Mouse (Mus musculus): ENCODE measurements around the gene Tmem115.

The Tmem115 gene

DNA sequence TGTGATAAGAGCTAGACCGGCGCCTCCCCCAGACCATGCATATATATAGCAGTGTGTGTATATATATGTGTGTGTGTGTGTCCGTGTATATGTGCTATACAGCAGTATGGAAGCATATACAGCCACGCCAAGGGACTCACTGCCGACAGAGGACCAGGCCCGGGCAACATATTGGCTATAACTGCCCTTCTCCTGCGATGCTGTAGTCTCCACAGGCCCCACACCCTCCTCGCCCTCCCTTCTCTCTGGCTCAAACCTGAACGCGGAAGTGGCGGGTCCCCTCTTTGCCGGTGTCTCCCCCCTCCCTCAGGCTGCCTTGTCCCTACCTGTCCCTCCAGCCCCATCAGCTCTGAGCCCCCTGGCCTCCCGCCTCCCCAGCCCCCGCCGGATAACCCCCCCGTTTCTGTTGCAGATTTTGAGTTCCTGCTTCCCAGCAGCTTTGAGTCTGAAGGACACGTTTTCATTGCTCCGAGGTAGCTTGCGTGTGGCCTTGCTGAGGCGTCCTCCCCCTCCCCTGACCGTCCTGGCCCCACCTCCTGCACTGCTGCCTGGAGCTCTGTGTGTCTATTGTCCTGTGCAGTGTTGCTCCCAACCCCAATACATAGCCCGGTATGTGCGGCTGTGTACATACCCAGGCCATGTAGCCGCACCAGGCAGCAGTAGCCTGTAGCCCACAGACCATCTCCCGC lies 11.9 kb upstream of the Tmem115 start:
- DNase-seq (ENCODE audit: low spot score in 2 of 2), result no peak

DNA sequence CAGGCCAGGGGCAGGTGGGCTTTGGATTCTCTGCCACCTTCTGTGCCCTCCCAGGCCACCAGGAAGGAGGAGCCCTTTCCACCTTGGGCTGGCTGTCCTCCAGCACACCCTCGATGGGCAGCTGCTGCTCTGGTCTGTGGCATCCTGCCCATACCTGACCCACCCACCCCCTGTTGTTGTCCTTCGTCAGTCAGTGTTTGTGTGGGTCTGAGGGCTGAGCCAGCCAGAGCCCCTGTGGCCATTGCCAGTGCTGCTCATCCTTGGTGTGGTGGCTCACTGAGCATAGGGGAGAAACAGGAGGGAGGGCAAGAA lies 11.4 kb upstream of the Tmem115 start:
- DNase-seq (ENCODE audit: low spot score in 2 of 2), result no peak

DNA sequence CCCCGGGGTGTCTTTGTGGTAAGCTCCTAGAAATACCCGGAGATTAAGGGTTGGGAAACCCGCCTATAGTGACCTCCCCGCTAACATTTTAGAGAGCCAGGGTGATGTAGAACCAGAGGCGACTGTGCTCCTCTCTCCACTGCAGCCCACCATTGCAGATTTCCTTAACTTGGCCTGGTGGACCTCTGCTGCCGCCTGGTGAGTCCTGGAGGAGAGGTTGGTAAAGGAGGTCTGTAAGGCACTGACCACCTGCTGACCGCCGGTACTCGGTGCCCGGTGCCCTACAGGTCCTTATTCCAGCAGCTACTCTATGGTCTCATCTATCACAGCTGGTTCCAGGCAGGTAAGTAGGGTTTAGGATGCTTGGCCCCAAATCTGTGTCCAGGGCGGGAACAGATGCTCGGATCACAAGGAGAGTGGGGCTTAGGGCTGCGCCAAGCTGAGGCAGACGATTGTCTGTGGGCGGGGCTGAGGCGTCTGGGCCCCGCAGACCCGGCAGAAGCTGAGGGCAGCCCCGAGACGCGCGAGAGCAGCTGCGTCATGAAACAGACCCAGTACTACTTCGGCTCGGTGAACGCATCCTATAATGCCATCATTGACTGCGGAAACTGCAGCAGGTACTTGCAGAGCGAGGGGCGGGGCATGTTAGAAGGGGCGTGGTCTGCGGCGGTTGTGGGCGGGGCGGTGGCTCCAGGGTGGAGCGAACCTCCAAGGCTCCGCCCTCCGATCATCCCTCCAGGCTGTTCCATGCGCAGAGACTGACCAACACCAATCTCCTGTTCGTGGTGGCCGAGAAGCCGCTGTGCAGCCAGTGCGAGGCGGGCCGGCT lies 7.3 kb upstream of the Tmem115 start:
- DNase-seq (ENCODE audit: low spot score in 2 of 2), result peak; percentile 69 to 87

DNA sequence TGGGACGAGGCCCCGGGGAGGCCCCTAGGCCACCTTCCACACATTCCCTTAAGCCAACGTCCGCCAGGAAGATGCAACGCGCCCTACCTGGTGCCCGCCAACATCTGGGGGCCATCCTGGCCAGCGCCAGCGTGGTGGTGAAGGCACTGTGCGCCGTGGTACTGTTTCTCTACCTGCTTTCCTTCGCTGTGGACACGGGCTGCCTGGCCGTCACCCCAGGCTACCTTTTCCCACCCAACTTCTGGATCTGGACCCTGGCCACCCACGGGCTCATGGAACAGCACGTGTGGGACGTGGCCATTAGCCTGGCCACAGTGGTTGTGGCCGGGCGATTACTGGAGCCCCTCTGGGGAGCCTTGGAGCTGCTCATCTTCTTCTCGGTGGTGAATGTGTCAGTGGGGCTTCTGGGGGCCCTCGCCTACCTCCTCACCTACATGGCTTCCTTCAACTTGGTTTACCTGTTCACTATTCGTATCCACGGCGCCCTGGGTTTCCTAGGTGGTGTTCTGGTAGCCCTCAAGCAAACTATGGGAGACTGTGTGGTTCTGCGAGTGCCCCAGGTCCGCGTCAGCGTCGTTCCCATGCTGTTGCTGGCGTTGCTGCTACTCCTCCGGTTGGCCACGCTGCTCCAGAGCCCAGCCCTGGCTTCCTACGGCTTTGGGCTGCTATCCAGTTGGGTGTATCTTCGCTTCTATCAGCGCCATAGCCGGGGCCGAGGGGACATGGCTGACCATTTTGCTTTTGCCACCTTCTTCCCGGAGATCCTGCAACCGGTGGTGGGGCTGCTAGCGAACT lies 860 bp downstream of the Tmem115 start:
- DNase-seq (ENCODE audit: low spot score in 2 of 2), result peak; percentile 58 to 61

DNA sequence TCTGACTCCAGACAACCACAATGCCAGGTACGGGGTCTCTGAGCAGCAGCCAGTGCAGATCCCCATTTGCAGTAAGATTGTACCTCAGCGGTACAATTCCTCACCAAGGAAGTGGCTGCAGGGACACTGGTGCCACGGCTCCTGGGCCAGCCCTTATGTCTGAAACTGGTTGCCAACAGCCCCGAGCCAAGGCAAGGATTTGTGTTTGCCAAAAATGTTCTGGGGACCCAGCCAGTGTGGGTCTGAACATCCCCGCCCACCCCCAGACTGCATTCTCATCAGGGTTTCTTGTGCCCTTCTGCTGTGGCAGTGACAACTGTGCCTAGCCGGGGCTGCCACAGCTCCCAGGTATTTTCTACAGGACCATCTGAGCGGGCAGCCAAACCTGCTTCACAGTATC lies 4.5 kb downstream of the Tmem115 start:
- no peak for DNase-seq (ENCODE audit: low spot score in 2 of 2)

DNA sequence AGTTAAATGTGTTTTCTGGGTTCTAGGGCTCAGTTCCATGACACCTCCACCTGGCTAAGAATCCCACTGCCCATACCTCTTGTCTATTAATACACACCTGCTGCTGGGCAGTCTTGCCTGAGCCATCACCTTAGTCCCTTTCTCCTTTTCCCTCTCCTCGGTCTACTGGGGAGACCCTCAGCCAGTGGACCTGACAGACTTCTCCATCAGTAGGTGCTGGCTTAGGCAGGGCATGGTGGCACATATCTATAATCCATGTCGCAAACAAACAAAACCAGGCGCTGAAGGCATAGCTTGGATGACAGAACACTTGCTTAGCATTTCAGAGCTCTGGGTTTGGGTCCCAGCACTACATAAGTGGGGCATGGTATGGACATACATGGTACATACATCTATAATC lies 5.0 kb downstream of the Tmem115 start:
- DNase-seq (ENCODE audit: low spot score in 2 of 2), result no peak

DNA sequence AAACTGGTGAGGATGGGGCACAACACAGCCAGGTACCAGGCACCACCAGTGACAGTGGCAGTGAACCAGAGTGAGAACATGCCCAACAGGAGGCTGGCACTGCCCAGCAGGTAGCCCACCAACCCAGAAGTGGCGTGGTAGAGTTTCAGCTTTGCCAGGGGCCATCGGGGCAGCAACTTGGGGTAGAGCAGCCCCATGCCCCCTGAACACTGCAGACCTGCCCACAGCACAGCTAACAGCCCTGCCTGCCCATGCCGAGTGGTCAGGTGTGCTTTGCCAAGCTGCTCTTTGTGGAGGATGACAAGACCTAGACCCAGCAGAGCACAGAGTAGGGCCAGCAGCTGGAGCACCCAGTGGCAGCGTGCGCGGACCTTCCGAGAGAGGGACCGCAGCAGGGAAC lies 6.2 kb downstream of the Tmem115 start:
- no peak for DNase-seq (ENCODE audit: low spot score in 2 of 2)

DNA sequence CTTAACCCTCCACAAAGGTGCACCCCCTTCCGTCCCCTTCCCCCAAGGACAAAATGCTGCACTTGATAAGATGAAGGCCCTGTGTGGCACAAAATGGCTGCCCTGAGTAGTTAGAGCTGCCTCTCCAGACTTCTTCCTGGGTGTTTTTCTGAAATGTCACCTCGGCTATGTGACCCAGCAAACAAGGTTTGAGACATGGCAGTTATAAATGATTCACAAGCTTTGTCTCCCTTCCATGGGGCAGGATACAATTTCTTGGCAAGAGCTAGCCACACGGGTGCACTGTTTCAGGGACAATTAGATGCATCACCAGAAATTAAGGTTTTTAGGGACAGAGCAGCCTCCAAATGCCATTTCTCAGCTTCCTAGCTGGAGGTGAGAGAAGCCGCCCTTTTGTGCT lies 6.7 kb downstream of the Tmem115 start:
- DNase-seq (ENCODE audit: low spot score in 2 of 2), result no peak

DNA sequence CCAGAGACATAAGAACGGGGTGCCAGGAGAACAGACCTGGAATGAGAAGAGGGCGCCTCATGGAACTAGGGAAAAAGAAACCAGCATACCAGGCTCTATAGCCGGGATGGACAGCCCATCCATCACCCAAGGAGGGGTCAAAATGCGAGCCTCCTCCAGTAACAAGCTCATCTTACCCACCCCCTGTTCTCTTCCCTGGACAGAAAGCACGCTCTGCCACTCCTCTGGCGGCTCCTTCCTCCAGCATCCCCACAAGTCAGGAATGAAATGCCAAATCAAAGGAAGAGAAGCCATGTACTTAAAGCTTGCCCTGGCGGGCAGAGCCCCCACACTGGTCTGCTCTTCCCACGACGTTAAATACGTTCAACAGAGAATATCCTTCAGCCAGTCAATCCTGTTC lies 7.3 kb downstream of the Tmem115 start:
- no peak for DNase-seq (ENCODE audit: low spot score in 2 of 2)

DNA sequence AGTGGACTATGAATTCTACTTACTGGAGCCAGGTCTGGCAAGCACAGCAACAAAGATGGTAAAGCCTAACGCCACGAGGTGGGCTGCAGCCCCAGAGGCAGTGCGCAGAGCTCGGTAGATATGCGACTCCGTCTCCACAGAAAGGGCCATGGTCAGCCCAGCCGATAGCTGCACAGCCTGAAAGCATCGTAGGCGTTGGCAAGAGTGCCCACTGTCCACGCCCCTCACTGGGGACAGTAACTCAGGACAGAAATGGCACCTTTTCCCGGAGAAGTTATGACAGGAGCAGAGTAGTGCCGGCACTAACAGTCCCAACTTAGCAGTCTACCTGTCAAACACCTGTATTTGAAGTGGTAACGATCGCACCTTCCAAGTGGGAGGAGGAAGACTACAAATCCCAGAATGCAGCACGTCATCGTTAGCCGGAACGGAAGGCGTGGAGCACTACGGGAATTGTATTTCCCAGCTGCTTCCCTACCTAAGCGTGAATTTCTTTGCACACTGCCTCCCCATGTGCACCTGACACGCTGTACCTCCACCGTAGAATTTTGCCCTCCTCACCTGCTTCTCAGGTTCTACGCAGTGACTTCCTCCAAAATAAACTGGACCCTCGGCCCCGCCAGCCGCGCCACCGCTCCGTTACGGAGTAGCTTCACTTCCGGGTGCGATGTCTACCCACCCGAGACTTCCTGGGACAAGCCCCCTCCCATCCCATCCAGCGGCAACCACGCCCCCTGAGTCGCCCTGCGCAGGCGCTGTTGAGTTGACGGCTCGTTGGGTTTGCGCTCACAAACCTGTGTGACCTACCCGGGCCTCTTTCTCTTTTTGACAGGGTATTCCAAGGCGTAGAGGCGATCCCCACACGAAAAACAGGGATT lies 8.0 kb downstream of the Tmem115 start, which contains the start of the genes Cyb561d2 and Nprl2:
Gene Cyb561d2 (minus strand): TSS at position 720 of the 878 bp plus-strand sequence.
Gene Nprl2 (plus strand): TSS at position 753 of the 878 bp plus-strand sequence.
- peak; percentile 81 to 89 for DNase-seq (ENCODE audit: low spot score in 2 of 2)

DNA sequence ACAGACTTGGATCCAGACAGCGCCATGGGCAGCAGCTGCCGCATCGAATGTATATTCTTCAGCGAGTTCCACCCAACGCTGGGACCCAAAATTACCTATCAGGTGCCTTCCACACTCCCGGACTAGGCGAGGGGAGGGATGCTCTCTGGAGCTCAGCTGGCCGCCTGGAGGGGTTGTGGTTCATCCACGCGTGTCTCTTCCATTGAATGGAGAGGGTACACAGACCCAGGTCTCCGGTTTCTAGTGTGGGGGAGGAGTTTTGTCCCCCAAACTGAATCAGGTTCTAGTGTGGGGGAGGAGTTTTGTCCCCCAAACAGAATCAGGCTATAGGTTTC lies 8.6 kb downstream of the Tmem115 start:
- DNase-seq (ENCODE audit: low spot score in 2 of 2), result no peak

DNA sequence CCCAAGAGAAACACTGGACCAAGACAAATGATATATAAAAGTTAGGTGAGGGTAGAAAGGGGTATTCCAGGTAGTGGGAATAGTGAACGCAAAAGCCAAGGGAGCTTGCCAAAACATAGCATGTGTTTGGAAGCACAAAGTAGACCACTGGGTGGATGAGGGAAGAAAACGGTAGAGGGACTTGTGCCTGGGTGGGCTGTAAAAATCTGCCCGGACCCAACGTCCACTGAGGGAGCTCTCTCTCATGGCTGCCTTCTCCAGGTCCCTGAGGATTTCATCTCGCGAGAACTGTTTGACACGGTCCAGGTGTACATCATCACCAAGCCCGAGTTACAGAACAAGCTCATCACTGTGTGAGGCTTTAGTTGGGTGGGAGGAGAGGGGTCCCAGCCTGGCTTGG lies 9.0 kb downstream of the Tmem115 start:
- no peak for DNase-seq (ENCODE audit: low spot score in 2 of 2)

DNA sequence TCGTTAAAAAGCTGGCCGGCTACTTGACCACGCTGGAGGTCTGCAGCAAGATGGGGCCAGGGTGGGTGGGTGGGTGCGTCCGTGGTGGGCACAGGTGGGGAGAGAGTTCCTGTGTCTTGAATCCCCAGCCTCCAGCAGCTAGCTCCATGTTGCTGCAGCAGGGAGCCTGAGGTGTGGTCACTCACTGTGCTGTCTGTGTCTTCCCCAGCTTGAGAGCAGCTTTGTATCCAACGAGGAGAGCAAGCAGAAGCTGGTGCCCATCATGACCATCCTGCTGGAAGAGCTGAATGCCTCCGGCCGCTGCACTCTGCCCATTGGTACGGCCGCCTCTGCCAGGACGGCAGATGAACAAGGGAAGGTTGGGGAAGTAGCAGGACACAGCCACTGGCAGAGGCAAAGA lies 9.6 kb downstream of the Tmem115 start:
- DNase-seq (ENCODE audit: low spot score in 2 of 2), result no peak

DNA sequence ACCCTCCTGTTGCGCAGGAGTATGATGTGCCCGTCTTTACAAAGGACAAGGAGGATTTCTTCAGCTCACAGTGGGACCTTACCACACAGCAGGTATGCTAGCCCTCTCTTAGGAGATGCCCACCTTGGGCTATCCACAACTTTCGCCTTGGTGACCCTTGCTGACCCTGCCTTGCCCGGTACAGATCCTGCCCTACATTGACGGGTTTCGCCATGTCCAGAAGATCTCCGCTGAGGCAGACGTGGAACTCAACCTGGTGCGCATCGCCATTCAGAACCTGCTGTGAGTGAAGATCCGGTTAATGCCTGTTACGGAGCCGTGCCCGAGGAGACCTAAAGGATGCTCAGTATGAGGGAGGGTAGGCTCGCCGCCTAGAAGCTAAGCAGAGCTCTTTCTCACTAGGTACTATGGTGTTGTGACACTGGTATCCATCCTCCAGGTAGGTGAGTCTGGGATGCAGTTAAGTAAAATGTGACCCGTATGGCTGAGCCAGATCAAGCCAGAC lies 10.5 kb downstream of the Tmem115 start:
- DNase-seq (ENCODE audit: low spot score in 2 of 2), result no peak

DNA sequence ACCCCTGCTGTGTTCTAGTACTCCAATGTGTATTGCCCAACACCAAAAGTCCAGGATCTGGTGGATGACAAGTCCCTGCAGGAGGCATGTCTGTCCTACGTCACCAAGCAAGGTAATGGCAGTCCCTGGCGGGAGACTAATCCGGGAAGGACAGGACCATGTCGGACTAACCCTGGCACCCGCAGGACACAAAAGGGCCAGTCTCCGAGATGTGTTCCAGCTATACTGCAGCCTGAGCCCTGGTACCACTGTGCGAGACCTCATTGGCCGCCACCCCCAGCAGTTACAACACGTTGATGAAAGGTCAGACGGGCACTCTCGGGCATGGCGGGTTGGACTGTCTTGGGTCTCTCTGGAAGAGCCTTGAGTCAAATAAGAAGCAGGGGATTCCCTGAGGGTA lies 11.0 kb downstream of the Tmem115 start:
- DNase-seq (ENCODE audit: low spot score in 2 of 2), result no peak

DNA sequence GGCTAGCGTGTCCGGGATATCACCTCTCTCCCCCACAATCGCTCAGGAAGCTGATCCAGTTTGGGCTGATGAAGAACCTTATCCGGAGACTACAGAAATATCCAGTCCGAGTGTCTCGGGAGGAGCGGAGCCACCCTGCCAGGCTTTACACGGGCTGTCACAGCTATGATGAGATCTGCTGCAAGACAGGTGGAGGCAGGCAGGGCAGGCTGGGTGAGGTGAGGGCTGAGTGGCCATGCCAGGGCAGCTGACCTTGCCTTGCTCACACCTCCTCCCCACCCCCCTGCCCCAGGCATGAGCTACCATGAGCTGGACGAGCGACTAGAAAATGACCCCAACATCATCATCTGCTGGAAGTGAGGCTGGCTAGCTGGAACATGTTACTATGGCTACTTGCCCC lies 11.5 kb downstream of the Tmem115 start:
- DNase-seq (ENCODE audit: low spot score in 2 of 2), result no peak

DNA sequence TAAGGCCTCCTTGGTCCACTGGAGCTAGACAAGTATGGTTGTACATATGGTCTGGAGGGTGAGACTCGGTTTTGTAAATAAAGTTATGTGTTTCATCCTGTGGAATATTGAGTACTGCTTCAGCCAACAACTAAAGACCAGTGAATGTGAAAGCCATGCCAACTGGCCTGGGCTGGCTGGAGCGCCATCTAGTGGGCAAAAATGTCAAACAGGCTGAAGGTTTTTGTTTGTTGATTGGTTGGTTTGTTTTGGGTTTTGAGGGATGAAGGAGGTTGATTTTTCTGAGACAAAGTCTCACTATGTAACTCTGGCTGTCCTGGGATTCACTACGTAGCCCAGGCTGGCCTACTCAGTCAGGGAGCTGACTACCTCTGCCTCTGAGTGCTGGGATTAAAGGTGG lies 11.9 kb downstream of the Tmem115 start:
- peak; percentile 83 to 90 for DNase-seq (ENCODE audit: low spot score in 2 of 2)

DNA sequence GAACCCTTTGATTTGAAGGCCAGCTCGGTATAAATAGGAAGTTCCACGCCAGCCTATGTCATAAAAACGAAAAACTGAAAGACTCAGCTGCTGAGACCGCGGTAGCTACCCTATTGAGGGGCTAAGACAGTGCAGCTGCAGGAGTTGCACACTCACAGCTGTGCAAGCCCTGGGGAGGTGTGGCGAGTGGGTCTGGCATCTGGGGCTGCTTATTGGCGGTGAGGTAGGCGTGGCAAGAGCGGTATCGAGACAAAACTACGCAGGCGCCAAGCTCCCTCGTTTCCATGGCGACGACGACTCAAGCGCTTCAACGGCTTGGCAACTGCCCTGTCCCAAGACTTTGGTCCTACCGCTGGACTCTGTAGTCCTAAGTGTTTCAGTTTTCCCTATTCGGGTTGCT lies 13.3 kb downstream of the Tmem115 start, which contains the start of gene Zmynd10:
Gene Zmynd10 (plus strand): TSS at position 273 of the 400 bp plus-strand sequence.
- DNase-seq (ENCODE audit: low spot score in 2 of 2), result peak; percentile 68 to 92

DNA sequence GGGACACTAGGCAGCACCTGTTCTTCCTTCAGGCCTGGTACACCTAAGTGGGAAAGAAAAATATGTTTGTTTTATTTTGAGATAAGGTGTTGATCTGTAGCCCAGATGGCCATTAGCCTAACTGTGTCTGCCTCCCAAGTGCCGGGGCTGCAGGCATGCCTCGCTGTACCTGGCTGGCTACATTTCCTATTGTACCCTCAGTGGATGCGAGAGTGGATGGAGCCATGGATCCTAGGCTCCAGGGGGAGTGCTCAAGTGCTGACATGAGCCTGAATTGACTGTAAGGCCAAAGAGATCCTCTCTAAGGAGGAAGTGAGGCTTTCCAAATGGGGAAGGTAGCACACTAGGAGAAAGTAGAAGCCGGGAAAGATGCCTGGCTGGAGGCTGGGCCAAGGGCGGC lies 14.2 kb downstream of the Tmem115 start:
- DNase-seq (ENCODE audit: low spot score in 2 of 2), result no peak

DNA sequence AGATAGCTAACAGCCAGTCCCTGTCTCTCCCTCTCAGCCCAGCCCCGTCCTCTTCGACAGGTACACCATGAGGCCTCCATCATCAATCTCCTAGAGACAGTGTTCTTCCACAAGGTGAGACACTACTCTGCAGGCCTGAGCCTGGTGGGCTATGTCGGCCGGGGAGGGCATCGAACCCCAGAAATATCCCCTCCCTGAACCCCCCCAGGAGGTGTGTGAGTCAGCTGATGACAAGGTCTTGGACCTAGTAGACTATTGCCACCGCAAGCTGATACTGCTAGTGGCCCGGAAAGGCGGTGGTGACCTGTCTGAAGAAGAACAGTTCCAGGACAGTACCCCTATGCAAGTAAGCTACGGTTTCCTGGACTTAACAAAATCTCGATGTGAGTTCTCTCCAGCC lies 15.1 kb downstream of the Tmem115 start:
- no peak for DNase-seq (ENCODE audit: low spot score in 2 of 2)

DNA sequence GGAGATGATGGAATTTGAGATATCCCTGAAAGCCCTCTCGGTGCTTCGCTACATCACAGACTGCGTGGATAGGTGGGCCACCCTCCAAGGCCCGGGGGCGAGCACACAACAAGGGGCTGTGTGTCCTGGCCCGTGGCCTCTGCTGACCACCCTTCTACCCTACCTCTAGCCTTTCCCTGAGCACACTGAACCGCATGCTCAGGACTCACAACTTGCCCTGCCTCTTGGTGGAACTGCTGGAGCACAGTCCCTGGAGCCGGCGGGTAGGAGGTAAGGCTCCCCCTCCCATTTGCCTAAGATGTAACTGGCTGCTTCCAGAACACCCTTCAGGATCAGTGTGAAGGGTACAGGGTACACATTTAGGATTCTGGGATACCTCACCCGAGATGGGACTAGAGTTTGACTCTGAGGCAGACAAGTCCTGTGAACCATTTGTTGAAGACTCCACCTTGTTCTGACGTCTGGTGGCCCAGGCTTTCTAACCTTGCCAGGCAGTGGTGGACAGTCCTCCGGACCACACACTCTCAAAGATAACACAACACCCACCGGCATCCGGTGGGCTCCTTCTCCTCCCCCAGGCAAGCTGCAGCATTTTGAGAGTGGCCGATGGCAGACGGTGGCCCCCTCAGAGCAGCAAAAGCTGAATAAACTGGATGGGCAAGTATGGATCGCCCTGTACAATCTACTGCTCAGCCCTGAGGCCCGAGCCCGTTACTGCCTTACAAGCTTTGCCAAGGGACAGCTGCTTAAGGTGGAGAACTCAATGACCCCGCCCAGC lies 15.7 kb downstream of the Tmem115 start:
- no peak for DNase-seq (ENCODE audit: low spot score in 2 of 2)
